Mouse (Mus musculus) G1E (cell line): ENCODE data around the gene Celf2. TPM values are rescaled to one million over a fixed set of nuclear protein-coding genes. Genes with fewer than 3 reads are reported as not detected.
A peak's percentile ranks its signal among the peaks of the same experiment; 100 is the strongest.

Experiments used
- ATAC-seq: 2 replicates; pipeline ENCODE4 v1.8.0; 2016; ENCODE audit warnings: mild to moderate bottlenecking; ENCODE audit not compliant: insufficient number of reproducible peaks, poor library complexity, low FRiP score, severe bottlenecking; ENCODE audit errors: extremely low read depth
- DNase-seq: peaks from one replicate; pipeline ENCODE4 v3.0.0; 2012; ENCODE audit warnings: low spot score
- H3K27me3 ChIP-seq: 2 replicates; pipeline ENCODE4 v1.6.1; 2012; ENCODE audit warnings: mild to moderate bottlenecking, low read length, inconsistent platforms; ENCODE audit not compliant: insufficient read depth
- H3K36me3 ChIP-seq: replicated peaks from 2 replicates; pipeline ENCODE3; 2012; ENCODE audit warnings: mild to moderate bottlenecking, inconsistent platforms
- H3K4me1 ChIP-seq: 2 replicates; pipeline ENCODE4 v1.6.1; 2012; ENCODE audit warnings: low read depth, low read length, inconsistent platforms, mixed read lengths; ENCODE audit not compliant: insufficient read depth
- H3K4me3 ChIP-seq: 2 replicates; pipeline ENCODE4 v1.5.1; 2012; ENCODE audit warnings: low read depth, mild to moderate bottlenecking, inconsistent platforms, low read length, moderate library complexity, mixed read lengths
- H3K9me3 ChIP-seq: replicated peaks from 2 replicates; pipeline ENCODE4 v1.6.1; 2012; ENCODE audit warnings: inconsistent platforms
- CTCF ChIP-seq: IDR thresholded peaks from 2 replicates; pipeline ENCODE4 v1.5.1; 2012; ENCODE audit warnings: low read depth, low read length, inconsistent platforms, mixed read lengths
- GATA1 ChIP-seq: IDR thresholded peaks from 2 replicates; pipeline ENCODE4 v1.6.1; 2012; ENCODE audit warnings: borderline replicate concordance, low read length, inconsistent platforms, mixed read lengths
- GATA2 ChIP-seq: IDR thresholded peaks from 2 replicates; pipeline ENCODE4 v1.6.1; 2012; ENCODE audit warnings: low read depth, low read length, inconsistent platforms, borderline replicate concordance
- POLR2AphosphoS5 ChIP-seq: IDR thresholded peaks from 2 replicates; pipeline ENCODE4 v1.6.1; 2012; ENCODE audit warnings: low read depth, low read length, inconsistent platforms; ENCODE audit not compliant: insufficient replicate concordance
- TAL1 ChIP-seq: conservative IDR thresholded peaks from 2 replicates; pipeline ENCODE4 v1.6.1; 2012; ENCODE audit warnings: low read depth, low read length, inconsistent platforms, mixed read lengths
- polyA plus RNA-seq: library from polyadenylated mRNA; stranded (reverse); fragments of >175 nt; gene quantifications from 2 replicates; pipeline ENCODE4 v1.2.3, GENCODE M21; 2012
- total RNA-seq, 2 experiments: library from RNA; stranded (forward) in 1 of 2; stranded (reverse) in 1 of 2; fragments of 200-1000 nt in 1 of 2; fragments of >200 nt in 1 of 2; fragmentation: Nextera tagmentation in 1 of 2; gene quantifications; 2 replicates each; pipeline ENCODE4 v1.2.3; 2014 to 2017

The Celf2 gene
- total and polyA plus RNA-seq, 3 experiments, result 0.86 to 45.1 (median 14.2) TPM

DNA sequence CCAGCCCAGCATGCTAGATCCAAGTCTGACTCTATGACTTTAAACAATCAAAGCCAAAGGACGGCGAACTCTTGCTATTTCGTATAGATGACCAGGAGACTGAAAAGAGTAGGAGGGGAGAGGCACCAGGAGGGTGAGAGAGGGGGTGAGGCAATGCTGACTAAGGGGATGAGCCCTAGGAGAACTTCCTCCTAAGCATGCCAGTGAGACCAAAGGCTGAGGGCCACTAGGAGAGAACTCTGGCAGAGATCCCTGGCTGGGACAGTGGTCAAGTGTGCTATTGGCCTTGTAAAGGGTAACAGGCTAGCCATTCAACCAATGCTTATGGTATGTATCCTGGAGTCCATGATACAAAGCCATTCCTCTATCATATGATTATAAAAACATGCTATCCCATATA, 778.5 kb downstream of the Celf2 start:
- Histone ChIP-seq H3K27me3 (peaks cover 7% of the 10 kb centered on the region), H3K9me3 (no peaks in the 10 kb centered on the region), H3K36me3 (no peaks in the 10 kb centered on the region), H3K4me3 (no peak overlapping the region), H3K4me1 (no peaks in the 10 kb centered on the region)
- DNase-seq, result no peak
- TF ChIP-seq GATA1, result no peak
- no peak for TF ChIP-seq CTCF
- no peak for TF ChIP-seq GATA2
- no peak for TF ChIP-seq TAL1
- TF ChIP-seq POLR2AphosphoS5, result no peak
- no peak for ATAC-seq

DNA sequence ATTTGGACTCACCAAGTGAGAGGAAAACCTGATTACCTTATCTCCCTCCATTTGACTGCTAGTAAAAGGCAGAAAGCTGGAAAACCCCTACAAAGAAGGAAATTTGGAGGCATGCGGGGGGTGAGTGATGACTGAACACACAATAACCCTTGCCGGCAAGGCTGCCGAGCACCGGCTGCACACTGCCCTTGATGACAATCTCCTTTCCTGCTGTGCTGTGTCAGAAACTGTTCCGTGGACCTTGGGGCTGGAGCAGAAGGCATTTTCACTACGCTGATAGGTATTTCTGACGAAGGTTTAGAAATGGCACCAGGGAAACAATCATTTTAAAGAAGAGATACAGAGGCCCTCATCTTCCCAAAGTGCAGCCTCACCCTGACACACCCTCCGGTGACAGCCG, 779.4 kb downstream of the Celf2 start:
- Histone ChIP-seq H3K27me3 (peaks cover 7% of the 10 kb centered on the region), H3K4me1 (no peaks in the 10 kb centered on the region), H3K9me3 (no peaks in the 10 kb centered on the region), H3K36me3 (no peaks in the 10 kb centered on the region), H3K4me3 (no peak overlapping the region)
- DNase-seq (no peak), ATAC-seq (no peak)
- TF ChIP-seq GATA1 (no peak), TAL1 (no peak), POLR2AphosphoS5 (no peak), GATA2 (no peak), CTCF (no peak)

DNA sequence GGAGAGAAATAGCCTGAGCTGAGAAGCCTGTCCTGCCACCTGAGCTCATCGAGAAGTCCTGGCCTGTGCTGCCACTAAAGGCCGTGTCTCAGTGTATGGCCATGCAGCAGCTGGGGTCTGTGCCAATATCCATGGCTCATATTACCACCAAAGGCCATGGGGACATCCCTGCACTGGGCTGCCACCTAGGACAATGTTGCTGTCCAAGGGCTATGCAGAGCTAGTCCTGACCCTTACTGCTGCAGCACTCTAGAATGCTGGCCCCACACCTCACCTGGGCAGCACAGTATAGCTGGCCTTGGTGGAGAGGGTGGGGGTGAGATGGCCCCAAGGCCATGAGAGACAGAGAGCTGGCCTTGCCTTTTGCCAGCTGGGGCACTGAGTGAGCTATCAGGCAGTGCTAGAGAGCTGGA, 780.5 kb downstream of the Celf2 start:
- Histone ChIP-seq H3K4me1 (no peaks in the 10 kb centered on the region), H3K27me3 (peaks cover 7% of the 10 kb centered on the region), H3K9me3 (no peaks in the 10 kb centered on the region), H3K36me3 (no peaks in the 10 kb centered on the region), H3K4me3 (no peak overlapping the region)
- DNase-seq, result no peak
- no peak for ATAC-seq
- TF ChIP-seq TAL1 (no peak), POLR2AphosphoS5 (no peak), GATA1 (no peak), GATA2 (no peak), CTCF (no peak)

DNA sequence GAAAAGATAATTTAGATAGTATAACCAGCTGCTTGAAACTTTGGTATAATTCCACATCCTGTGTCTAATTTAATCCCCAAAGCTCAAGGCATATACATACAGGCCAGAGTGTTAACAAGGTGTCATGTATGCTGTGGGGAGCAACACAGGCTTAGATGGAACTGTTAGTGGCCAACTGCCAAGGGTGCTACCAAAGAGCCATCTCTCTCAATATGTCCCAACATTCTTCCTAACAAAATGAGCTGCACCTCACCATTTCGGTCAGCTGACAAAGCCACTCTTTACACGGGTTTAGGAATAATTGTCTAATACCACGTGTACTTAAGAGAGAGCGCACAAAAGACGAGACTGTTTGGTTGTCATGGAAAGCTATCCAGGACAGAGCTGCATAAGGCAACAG, 782.0 kb downstream of the Celf2 start:
- TF ChIP-seq TAL1 (no peak), CTCF (no peak), POLR2AphosphoS5 (no peak), GATA2 (no peak), GATA1 (no peak)
- ATAC-seq (no peak), DNase-seq (no peak)
- no peak overlapping the region for H3K4me3 ChIP-seq
- no peaks in the 10 kb centered on the region for H3K9me3 ChIP-seq
- no peaks in the 10 kb centered on the region for H3K36me3 ChIP-seq
- H3K27me3 ChIP-seq, result peaks cover 7% of the 10 kb centered on the region; the same call in 1 of the 2 replicates
- no peaks in the 10 kb centered on the region for H3K4me1 ChIP-seq

DNA sequence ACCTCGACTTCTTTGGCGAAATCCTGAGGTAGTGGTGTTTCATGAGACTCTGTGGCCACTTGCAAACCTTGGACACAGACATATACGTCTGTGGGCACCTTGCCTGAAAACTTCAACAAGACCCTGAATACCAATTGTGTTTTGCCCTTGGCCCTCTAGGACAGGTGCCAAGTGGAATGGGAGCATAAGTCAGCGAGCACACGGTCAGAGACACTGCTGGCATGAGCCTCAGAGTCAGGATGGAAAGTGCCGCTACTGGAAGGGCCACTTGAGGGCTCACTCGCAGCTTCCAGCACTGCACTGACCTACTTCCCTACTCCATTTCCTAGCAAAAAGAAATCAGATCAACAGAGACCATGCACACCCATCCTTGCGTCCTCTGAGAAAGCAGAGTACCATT, 783.3 kb downstream of the Celf2 start:
- no peak for DNase-seq
- H3K36me3 ChIP-seq, result no peaks in the 10 kb centered on the region
- no peak for TF ChIP-seq CTCF
- TF ChIP-seq GATA2, result no peak
- peaks cover 13% of the 10 kb centered on the region for H3K27me3 ChIP-seq
- no peaks in the 10 kb centered on the region for H3K4me1 ChIP-seq
- ATAC-seq, result no peak
- H3K4me3 ChIP-seq, result no peak overlapping the region
- no peaks in the 10 kb centered on the region for H3K9me3 ChIP-seq

DNA sequence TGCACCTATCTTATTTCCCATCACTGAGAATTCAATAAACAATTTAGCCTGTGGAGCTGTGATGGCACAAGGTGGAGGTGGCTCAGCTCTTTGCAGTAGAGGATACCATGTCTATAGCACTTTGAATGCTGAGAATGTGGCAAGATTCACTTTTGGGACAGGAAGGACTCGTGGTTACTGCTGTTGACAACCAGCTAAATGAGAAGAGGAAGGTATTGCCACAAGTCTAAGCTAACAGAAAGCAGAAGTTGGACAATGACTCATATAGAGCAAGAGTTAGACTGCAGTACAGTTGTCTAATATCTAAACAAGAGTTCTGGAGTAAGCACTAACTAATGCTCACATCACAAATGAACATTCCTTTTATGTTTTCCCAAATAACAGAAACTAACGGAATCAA, 785.8 kb downstream of the Celf2 start:
- Histone ChIP-seq H3K9me3 (no peaks in the 10 kb centered on the region), H3K4me1 (no peaks in the 10 kb centered on the region), H3K27me3 (peaks cover 14% of the 10 kb centered on the region), H3K36me3 (no peaks in the 10 kb centered on the region), H3K4me3 (no peak overlapping the region)
- DNase-seq (no peak), ATAC-seq (peak; percentile 72)
- no peak for TF ChIP-seq TAL1
- TF ChIP-seq CTCF, result no peak
- no peak for TF ChIP-seq GATA2
- TF ChIP-seq GATA1, result no peak
- TF ChIP-seq POLR2AphosphoS5, result no peak
